Mouse (Mus musculus) olfactory bulb, adult 2 months (tissue): ENCODE measurements at regions not wholly inside any gene's neighbourhood (a gene's known extent, or its start where the extent isn't known, plus 50 kb on each side); places are given as distances from the start of the nearest gene placed in this dataset.

ENCODE experiments used
- CTCF ChIP-seq: fragments of 200-500 bp; IDR thresholded peaks from 2 replicates; pipeline ENCODE4 v1.5.1; 2012; ENCODE audit warnings: low read depth, mild to moderate bottlenecking, low read length, moderate library complexity; ENCODE audit not compliant: insufficient read depth
- POLR2A ChIP-seq: fragments of 200-500 bp; IDR thresholded peaks from 2 replicates; pipeline ENCODE4 v1.6.1; 2012; ENCODE audit warnings: mild to moderate bottlenecking, low read depth, low read length, moderate library complexity; ENCODE audit not compliant: insufficient read depth

DNA sequence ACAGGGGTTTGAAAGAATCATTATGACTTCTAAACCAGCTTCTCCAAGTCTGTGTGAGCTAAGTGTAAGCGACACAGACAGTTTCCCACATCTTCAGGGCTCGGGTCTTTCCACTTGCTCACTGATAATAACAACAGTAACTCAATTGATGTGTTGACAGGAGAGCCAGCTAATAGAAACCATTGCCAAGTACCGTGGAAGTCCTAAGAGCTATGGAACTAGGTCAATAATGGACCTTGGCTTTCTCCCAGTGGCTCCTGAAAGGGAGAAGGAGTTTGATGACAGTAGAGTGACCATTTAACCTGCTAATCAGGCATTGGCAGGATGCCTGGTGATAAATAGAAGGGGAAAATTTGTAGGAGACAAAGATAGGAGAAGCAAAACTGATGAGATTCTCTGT is 126.1 kb downstream of the Sec16b start:
- TF ChIP-seq CTCF (no peak), POLR2A (no peak)
